Mouse (Mus musculus) left cerebral cortex, adult 2 months (tissue): Measurements from ENCODE around the gene Akap5. TPM values are rescaled to one million over a fixed set of nuclear protein-coding genes. Genes with fewer than 3 reads are reported as not detected.

ENCODE experiments used
- DNase-seq, 2 experiments: peaks; one replicate each; pipeline ENCODE4 v3.0.0; 2021 to 2022; ENCODE audit warnings: low spot score in 2 of 2, mixed read lengths in 1 of 2; ENCODE audit errors: extremely low spot score in 1 of 2
- H3K27ac ChIP-seq: fragments of 200-600 bp; 2 replicates; pipeline ENCODE4 v1.8.1; 2022
- H3K4me3 ChIP-seq: fragments of 200-600 bp; 2 replicates; pipeline ENCODE4 v1.8.1; 2022
- CTCF ChIP-seq: fragments of 200-600 bp; IDR thresholded peaks from 2 replicates; pipeline ENCODE4 v1.8.1; 2022; ENCODE audit warnings: antibody characterized with exemption, mild to moderate bottlenecking, moderate library complexity
- intact Hi-C: fragments of 180-260 bp; cut with DNase I; formaldehyde crosslinking; loops from one replicate; pipeline ENCODE4 v1.15.1; 2025
- total RNA-seq, 2 experiments: library from RNA; stranded (reverse); gene quantifications; 2 replicates each; pipeline ENCODE4 v1.2.3; 2021

The Akap5 gene
- total RNA-seq, 2 experiments from 2014 or later = 85.4 to 93.5 TPM

- Histone ChIP-seq H3K27ac (no peak overlapping the region), H3K4me3 (no peak overlapping the region)
- intact Hi-C loops = no loop called here
- no peak for TF ChIP-seq CTCF
- DNase-seq = no peak
These were observed 36.2 kb downstream of the Akap5 start for GRCm38 (mm10) chr12:76360868-76361267.

GRCm38 (mm10) chr12:76361405-76362302 is 37.0 kb downstream of the Akap5 start:
- intact Hi-C loops = no loop called here
- Histone ChIP-seq H3K27ac (no peak overlapping the region), H3K4me3 (no peak overlapping the region)
- no peak for TF ChIP-seq CTCF
- DNase-seq = no peak

GRCm38 (mm10) chr12:76362303-76362676 is 37.6 kb downstream of the Akap5 start:
- intact Hi-C loops = no loop called here
- H3K27ac ChIP-seq = no peak overlapping the region
- TF ChIP-seq CTCF = no peak
- DNase-seq = no peak
- no peak overlapping the region for H3K4me3 ChIP-seq

GRCm38 (mm10) chr12:76366276-76366675 is 41.6 kb downstream of the Akap5 start:
- TF ChIP-seq CTCF = no peak
- Histone ChIP-seq H3K27ac (no peak overlapping the region), H3K4me3 (no peak overlapping the region)
- DNase-seq = no peak
- intact Hi-C loops = loop anchor here (5.0 kb wide), 1 partner anchor 226 kb away; no protein-coding TSS in a partner anchor

- no peak for DNase-seq
- H3K4me3 ChIP-seq = peak overlapping the region; percentile 95
- TF ChIP-seq CTCF = no peak
- no peak overlapping the region for H3K27ac ChIP-seq
- intact Hi-C loops = loop anchor here (5.0 kb wide), 1 partner anchor 225 kb away; no protein-coding TSS in a partner anchor
These were observed 42.7 kb downstream of the Akap5 start for GRCm38 (mm10) chr12:76367096-76367995.

GRCm38 (mm10) chr12:76368201-76368789 is 43.6 kb downstream of the Akap5 start:
- H3K4me3 ChIP-seq = peak overlapping the region; percentile 95
- peak overlapping the region; percentile 98 for H3K27ac ChIP-seq
- no peak for DNase-seq
- TF ChIP-seq CTCF = no peak
- intact Hi-C loops = loop anchor here (5.0 kb wide), 1 partner anchor 224 kb away; no protein-coding TSS in a partner anchor

DNA sequence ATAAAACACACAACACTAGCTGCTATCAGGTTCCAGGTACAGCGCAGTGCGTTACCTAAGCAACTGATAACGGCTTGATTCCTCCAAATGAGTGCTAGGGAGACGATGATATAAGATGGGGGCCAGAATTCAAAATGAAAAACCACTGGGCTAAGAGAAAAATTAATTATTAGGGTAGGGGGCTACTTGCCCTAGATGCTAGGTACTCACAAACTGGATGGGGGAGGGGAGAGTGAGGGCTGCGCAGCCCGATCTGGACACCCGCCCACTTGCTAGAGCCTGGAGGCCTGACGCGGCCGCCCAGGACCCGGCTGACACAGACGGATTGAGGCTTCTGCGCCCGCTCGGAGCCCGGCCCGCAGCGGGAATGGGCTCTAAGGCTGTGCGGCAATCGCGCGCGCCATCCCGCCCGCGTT is 44.1 kb downstream of the Akap5 start:
- intact Hi-C loops = loop anchor here (5.0 kb wide), 1 partner anchor 224 kb away; no protein-coding TSS in a partner anchor
- DNase-seq = no peak
- peak overlapping the region; percentile 95 for H3K4me3 ChIP-seq
- peak overlapping the region; percentile 98 for H3K27ac ChIP-seq
- no peak for TF ChIP-seq CTCF

DNA sequence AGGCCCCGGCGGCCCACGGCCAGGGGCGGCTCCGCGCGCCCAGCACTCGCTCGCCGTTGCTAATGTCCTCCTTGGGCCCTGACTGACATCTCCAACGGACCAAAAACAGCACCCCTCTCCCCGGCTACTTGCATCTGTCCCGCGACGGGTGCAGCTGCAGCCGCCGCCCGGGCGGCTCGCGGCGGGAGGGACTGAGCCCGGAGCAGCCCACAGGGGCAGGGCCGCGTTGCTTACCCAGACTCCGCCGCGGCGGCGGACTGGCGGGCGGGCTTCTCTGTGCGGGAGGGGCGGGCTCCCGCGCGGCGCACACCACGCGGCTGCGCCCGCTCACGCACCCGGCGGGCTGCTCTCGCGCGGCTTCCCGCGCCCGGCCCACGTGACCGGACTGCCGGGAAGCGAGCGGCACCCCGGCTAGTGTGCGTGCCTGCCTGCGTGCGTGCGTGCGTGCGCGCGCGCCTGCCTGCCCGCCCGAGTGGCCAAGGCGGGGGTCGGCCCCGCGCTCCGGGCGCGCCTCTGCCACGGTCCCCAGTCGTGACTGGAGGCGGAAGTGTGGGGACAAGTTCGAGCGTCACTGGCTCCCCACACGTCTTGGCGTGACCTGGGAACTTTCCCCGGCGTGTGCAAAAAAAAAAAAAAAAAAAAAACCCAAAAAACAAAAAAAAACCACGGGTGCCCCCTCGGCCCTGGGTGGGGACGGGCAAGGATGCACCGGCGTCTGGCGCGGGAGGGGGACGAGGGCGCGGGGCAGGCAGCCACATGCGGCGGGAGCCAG is 44.7 kb downstream of the Akap5 start, which contains the start of gene Zbtb25:
Gene Zbtb25, minus strand, starts transcription at position 397 of the 772 bp plus-strand sequence.
- TF ChIP-seq CTCF = no peak
- intact Hi-C loops = loop anchor here (5.0 kb wide), 1 partner anchor 223 kb away; no protein-coding TSS in a partner anchor
- DNase-seq = peak; percentile 91 to 94
- Histone ChIP-seq H3K4me3 (peak within 1 kb of the TSS; percentile 95), H3K27ac (peak within 1 kb of the TSS; percentile 98)

GRCm38 (mm10) chr12:76369978-76370830 is 45.5 kb downstream of the Akap5 start, which contains the start of gene Zbtb1:
Gene Zbtb1, plus strand, starts transcription at chr12:76370266.
- no peak; the same call in 1 of the 2 replicates for TF ChIP-seq CTCF
- Histone ChIP-seq H3K4me3 (peak within 1 kb of the TSS; percentile 95), H3K27ac (peak within 1 kb of the TSS; percentile 98)
- DNase-seq = peak; percentile 80 to 84
- intact Hi-C loops = loop anchor here (1.0 to 5.0 kb wide), 6 partner anchors 34 to 592 kb away; partner anchors contain the start of genes Hspa2 and Max
